Mouse (Mus musculus) left cerebral cortex, postnatal 10 days (tissue): ENCODE data around the gene Gse1. TPM values are rescaled to one million over a fixed set of nuclear protein-coding genes. Genes with fewer than 3 reads are reported as not detected.
A peak's percentile ranks its signal among the peaks of the same experiment; 100 is the strongest.

Experiments used
- DNase-seq, 2 experiments: peaks; one replicate each; pipeline ENCODE4 v3.0.0; 2021 to 2022; ENCODE audit warnings: low spot score in 2 of 2, mixed read lengths in 1 of 2; ENCODE audit errors: extremely low spot score in 1 of 2
- intact Hi-C: fragments of 180-260 bp; cut with DNase I; formaldehyde crosslinking; loops from one replicate; pipeline ENCODE4 v1.15.1; 2025
- total RNA-seq, 2 experiments: library from RNA; stranded (reverse); gene quantifications; 2 replicates each; pipeline ENCODE4 v1.2.3; 2021

The Gse1 gene
- total RNA-seq, 2 experiments from 2014 or later: 41.7 to 45.3 TPM

DNA sequence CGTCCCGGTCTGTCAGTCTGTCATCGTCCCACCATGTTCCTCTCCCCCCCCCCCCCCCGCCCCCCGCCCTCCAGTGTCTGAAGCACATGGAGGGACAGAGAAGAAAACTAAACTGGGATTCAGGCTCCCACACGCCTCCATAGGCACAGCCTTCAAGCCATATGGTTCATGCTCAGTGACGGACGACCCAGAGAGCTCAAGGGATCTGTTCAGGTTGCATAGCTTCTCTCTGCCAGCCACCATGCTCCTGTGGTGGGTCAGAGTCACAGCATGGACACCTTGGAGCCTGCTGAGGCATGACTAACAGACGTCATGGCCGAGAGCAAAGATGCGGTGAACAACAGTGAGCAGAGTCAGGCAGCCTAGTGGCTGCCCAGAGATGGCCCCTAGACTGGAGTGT is 187.2 kb downstream of the Gse1 start:
- no peak for DNase-seq
- intact Hi-C loops: loop anchor here (5.0 kb wide), 1 partner anchor 72 kb away; no protein-coding TSS in a partner anchor

DNA sequence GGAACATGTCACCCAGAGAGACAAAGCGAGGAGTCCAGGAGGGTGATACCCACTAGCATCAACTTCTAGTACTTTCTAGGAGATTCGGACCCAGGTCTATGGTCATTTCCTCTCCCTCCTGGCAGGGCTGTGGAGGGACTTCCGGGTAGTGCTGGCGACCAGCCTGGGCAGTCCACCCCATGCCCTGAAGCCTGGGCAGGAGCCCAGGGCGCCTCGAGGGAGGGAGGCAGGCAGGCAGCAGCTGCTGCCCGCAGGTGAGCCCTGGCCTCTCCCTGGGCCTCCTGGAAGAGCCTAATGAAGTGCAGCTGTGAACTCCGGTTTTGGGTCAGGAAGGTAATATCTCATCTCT is 187.9 kb downstream of the Gse1 start:
- intact Hi-C loops: loop anchor here (5.0 kb wide), 1 partner anchor 71 kb away; no protein-coding TSS in a partner anchor

DNA sequence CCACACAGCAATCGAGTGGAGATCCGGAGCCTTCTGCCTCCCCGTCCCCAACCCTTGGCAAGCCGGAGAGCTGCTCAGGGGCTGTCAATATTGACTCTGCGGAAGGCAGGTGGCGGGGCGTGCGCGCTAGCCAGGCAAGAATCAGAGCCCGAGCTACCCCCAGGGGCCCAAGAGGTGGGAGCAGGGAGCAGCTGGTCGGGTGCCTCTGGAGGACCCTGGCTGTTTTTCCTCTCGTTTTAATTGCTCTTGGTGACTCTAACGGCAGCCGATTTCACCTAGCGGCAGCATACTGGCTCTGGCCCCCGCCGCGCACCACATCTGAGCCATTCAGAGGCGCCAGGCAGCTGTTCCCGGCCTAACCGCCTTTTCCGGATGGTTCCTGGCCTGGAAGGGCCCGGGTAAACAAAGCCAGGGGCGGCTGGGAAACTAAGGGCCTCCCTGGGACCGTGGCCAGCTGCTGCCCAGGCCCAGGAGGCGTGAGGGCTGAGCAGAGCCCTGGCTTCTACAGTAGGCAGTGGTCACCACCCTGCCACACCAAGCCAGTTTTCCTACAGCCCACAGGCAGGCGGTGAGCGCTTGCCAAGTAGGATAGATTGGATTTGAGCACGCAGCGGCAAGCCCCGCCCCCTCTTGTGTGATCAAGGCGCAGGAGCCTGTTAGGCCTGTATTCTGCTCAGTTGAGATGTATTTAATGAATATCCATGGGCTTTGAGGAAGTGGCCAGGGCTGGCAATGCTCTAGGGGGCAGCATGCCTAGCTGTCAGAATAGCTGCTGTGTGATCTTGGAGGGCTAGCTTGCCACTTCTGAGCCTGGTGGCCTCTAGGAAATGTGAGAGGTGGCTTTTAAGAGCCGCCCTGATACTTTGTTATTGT is 188.5 kb downstream of the Gse1 start:
- intact Hi-C loops: loop anchor here (5.0 kb wide), 1 partner anchor 71 kb away; no protein-coding TSS in a partner anchor
- DNase-seq: peak; percentile 69 to 88

More for the DNA sequence above, 187.9 kb downstream of the Gse1 start:
- DNase-seq: no peak

DNA sequence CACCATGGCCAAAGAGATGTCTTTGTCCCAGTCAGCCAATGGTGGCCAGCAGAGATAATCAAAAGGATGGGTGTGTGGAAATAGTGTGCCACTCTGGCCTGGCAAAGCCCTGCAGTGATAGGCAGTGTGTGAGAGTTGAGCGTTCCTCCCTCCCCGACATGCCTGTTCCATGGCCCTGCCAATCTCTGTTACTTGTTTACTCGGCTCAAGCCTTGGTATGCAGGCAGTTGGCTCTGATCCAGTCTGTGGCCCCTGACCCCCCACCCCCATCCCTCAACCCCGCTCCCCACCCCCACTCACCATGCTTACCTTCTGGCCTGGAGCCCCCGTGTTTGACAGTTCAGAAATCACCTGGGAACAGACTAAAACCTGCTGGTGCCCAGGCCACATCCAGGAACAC is 189.9 kb downstream of the Gse1 start:
- intact Hi-C loops: loop anchor here (5.0 kb wide), 1 partner anchor 69 kb away; no protein-coding TSS in a partner anchor
- no peak for DNase-seq

DNA sequence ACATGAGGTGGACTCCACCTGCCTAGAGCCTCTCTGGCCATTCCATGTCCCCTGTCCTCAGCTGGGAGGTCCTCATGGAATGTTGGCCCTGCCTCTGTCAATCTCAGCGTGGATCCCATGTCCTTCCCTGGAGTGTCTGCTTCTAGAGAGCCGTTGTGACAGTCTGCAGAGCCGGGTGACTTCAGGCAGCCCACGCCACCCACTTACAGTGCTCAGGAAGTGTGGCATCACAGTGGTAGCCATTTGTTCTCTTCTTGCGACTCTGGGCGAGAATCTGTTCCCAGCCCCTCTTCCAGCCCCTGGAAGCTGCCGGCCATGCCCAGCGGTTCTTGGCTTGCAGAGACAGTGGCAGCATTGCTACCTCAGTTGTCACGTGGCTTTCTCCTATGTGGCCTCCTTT is 191.4 kb downstream of the Gse1 start:
- no peak for DNase-seq
- intact Hi-C loops: loop anchor here (5.0 kb wide), 1 partner anchor 68 kb away; no protein-coding TSS in a partner anchor

DNA sequence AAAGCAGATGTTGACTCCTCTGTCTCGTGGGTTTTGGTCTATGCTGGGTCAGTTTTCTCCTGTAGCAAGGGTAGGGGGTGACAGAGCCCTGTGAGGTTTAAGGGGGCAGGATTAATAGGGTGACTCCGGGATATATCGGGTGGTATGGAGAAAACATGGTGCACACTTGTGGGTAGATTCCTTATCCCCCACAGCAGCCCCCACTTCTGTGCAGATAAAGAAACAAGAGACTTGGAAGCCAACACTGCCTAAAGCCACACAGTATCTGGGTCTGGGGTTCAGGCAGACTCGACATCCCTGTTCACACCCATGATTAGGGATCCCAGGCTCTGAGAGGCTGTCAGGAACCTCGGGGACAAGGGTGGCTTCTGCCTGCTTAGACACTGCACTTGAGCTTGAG is 192.0 kb downstream of the Gse1 start:
- no peak for DNase-seq
- intact Hi-C loops: no loop called here

DNA sequence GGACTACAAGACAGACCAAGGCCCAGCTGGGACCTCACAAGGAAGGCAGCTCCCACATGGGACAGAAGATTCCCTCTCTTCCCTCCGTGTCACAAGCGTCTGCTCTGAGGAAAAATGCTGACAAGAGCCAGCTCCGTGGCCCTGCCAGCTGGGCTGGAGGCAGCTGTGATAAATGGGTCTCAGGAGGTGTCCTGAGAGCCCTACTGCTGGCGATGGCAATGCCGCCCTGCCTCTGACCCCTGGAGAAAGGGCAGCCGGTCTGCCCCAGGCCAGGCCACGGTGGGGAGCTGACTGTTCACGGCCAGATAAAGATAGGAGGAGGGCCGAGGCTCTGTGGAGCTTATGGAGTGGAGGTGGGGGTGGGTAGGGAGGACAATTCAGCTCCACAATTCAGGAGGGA is 193.4 kb downstream of the Gse1 start:
- no peak for DNase-seq

DNA sequence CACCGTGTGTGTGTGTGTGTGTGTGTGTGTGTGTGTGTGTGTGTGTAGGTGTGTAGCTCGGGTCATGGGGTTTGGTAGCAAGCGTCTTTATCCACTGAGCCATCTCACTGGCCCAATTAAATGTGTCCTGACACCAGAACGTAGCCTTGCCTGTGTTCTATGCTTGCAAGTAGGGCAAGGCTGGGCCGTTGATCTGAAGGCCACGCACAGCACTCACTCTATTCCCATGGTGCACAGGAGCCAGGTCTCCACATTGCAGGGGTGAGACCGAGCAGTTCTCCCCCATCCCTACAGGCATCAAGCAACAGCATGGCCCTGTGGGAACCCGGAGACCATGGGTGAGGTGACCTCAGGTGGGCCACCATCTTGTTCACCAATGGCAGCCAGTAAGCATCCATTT is 194.0 kb downstream of the Gse1 start:
- no peak for DNase-seq
- intact Hi-C loops: no loop called here

More for the DNA sequence above, 193.4 kb downstream of the Gse1 start:
- intact Hi-C loops: no loop called here

DNA sequence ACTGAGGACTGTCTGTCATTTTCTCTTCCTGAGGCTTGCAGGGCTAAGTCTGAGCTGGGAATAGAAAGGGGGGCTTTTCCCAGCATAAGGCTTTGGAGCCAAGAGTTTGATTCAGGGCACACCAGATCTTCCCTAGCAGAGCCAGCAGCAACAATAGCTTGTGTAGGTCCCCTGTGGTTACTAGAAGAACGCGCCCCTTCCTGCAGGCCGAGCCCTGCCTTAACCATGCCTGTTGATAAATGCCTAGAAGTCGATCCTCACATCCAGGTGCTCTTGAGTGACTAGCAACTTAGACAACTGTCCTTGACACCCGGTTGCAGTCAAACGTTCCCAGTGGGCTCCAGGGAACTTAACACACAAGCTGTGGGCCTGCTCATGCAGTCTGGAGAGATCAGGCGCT is 195.3 kb downstream of the Gse1 start:
- intact Hi-C loops: no loop called here

DNA sequence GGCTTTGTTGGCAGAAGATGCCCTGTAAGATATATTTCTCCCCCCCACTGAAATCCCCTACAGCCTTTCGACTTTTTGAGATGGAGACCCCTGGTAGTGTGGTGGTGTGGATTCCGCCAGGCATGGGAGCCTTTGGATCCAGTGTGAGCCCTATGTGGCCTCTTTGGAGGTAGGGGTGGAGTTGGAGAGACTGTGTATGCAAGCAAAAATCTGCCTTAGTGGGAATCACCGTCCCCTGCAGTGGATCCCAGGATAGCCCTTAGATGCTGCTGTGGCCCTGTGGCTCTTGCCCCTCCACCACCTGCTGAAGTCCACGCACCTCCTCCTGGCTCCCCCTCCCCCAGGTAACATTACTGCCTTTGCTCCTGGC is 196.6 kb downstream of the Gse1 start:
- intact Hi-C loops: no loop called here
- DNase-seq: no peak

More for the DNA sequence above, 195.3 kb downstream of the Gse1 start:
- peak in 1 of 2 experiments; percentile 54 for DNase-seq

DNA sequence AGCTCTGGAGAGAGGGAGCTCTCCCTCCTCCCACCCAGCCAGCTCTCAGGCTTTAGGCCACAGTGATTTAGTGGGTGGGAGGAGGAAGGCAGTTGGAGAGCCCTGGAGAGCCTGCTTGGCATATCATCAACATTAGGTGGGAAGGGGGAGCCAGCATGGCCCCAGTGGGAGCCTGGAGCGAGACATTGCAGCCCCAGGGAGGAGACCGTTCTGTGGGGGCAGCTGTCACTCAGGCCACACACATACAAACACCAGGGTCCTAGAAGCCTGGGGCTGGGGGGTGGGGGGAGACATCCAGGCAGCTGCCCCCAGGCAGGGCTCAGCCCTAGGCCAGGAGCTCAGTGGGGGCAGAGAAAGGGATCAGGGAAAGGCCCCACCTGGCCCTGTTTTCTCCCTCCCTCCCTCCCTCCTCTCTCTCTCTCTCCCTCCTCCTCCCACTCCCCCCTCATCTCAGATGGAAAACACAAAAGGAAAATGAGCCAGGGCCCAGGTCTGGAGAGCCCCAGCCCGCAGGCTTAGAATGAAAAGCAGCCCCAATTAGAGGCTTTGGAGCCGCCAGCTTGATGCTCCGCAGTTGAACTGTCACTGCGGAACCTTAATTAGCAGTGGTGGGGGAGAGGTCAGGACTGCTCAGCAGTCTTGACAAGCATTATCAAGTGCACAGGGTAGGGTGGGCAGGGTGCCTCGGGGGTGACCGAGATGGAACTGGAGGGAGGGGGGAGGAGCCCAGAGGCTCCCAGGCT is 197.1 kb downstream of the Gse1 start:
- DNase-seq: no peak
- intact Hi-C loops: no loop called here

DNA sequence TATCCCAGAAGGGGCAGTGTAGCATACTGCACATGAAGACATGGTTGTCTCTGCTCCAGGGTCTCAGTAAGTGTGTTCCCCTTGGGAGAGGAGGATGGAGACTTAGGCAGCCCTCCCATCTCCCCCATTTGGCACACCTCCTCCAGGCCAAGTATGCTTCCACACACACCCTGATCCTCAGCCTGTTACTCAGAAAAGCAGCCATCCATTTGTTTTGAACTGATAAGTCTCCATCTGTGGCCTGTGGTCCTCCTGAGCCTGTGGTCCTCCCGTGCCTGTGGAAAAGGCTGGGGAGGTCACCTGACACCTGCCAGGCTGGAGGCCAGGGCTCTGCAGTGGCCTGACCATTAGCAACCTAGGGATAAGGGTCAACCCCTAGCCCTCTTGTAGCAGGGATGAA is 197.8 kb downstream of the Gse1 start:
- intact Hi-C loops: no loop called here

DNA sequence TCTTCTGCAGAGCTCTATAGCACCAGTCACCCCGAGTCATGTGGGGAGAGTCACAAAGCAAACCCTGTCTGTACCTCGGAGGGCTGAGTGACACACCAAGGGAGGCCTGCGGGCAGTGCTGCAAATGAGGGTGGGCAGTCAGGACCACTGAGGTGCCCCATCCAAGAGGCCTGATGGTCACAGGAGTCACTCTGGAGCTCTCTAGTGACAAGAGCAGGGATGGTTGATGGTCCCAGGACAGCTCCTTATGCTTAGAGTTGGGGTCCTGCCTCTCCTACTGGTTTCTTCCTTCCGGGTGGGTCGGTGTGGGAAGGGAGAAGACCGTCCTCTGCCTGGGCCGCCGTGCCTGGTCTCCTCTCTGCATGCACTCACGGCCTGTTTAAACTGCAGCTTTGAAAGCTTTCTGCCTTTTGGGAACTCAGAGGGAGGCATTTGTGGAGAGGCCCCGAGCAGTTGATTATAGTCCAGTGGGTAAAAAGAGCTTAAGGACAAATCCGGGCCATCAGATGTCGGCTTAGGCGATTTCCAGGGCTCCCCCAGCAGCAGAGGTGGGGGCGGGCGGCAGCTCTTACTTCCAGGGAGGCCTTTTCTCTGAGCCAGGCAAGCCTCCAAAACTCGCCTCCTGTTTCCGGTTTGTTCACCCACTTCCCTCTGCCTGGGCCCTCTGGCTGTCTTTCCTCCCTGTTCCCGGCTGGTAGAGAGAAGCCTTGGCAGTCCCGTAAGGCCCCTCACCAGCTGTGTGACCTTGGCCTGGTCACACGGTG is 198.5 kb downstream of the Gse1 start:
- intact Hi-C loops: no loop called here
- DNase-seq: peak in 1 of 2 experiments; percentile 84

More for the DNA sequence above, 197.8 kb downstream of the Gse1 start:
- no peak for DNase-seq

DNA sequence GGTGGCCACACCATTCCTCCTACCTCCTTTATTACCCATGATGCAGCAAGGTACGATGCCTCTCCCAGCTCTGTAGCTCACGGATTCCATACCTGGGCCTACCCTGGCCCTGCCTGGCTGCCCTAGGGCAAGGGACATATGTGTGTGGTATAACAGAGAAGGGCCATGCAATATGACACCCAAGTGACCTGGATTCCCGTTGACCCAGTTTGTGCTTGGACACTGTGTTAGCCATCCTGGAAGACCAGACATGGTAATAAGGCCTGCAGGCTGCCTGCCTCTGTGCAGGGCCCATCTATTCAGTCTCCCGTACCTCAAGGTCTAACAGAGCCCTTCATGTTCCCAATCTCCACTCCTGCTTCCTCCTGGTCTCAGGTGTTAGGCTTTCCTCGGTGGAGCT is 200.2 kb downstream of the Gse1 start:
- DNase-seq: no peak
- intact Hi-C loops: no loop called here

DNA sequence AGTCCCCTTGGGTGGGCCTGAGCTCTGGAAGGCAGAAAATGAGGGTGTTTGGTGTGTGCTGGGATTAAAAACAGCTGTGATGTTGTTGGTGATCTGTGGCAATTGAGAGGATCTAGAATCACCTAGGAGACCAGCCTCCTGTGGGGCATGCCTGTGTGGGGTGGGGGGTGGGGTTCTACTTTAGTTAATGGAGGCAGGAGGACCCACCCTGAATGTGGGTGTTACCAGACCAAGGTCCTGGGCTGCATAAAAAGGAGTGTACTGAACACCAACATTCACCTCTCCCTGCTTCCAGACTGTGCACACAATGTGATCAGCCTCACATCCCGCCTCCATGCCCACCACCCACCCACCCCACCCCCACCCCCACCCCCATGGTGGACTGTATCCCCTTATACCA is 200.9 kb downstream of the Gse1 start:
- intact Hi-C loops: no loop called here
- DNase-seq: no peak

DNA sequence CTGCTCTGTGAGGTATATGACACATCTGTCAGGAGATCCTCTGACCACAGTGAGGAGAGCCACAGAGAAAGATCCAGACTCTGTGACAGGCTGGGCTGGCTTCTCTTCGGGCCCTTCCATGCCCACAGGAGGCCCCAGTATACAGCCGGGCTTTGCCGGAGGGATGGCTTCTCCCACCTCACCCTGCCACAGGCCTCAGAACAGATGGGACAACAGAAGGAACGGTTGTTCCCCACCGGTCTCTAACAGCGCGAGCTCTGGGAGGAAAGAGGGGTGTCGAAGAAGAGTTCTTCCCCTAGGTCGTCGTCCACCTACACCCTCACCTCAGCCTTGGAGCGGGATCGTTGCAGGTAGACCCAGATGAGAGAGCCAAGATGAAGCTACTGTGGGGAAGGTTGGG is 202.8 kb downstream of the Gse1 start:
- DNase-seq: no peak
- intact Hi-C loops: no loop called here

DNA sequence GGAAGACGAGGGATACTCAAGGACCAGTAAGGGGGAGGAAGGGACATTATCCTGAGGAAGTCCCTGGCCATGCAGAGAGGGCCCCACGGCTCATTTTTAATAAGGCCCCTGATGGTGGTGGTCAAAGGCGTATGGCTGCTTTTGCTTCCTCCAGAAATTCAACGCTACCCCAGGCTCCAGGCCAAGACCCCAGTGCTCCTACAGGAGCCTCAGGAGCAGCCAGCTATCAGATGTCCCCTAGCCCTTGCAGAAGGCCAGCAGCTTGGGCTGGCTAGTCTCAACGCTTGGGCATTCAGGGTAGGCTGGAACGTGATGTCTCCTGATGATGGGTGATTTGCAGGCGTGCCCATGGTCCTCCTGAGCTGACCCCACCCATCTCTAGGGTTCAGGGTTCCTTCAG is 204.2 kb downstream of the Gse1 start:
- no peak for DNase-seq
- intact Hi-C loops: no loop called here

DNA sequence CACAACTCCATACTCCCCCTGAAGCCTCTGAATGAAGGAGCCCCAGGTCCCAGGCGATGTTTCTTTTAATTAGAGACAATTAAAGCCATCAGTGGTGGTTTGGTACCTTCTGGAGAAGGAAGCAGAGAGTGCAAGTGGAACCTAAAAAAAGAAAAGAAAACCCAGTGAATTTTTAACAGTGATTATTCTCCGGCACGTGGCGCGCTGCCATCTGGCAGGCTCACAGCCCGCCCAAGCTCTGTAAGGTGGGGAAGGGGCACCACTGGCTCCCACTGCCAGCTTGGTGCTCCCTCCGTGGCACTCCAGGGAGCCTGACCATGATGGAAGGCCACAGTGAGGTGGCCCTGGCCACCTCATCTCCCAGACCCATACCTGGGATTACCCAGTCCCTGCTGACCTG is 204.9 kb downstream of the Gse1 start:
- no peak for DNase-seq
- intact Hi-C loops: no loop called here

DNA sequence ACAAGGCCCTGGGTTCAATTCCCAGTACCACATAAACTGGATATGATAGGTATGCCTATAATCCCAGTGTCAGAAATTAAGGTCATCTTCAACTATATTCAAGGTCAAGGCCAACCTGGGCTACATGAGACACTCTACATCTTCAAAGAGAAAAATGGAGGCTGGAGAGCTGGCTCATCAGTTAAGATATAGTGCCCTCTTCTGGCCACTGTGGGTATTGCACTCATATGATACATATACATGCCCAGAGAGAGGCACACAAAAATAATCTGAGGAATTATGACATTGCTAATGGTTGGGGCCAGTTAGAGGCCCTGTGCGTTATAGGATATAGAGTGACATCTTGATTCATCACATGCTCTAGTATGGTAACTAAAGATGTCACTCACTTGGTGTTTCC is 205.5 kb downstream of the Gse1 start:
- intact Hi-C loops: no loop called here
- DNase-seq: no peak
